Mouse (Mus musculus) G1E (cell line): ENCODE results near the gene Fam98c. TPM values are rescaled to one million over a fixed set of nuclear protein-coding genes. Genes with fewer than 3 reads are reported as not detected.

Experiments used
- ATAC-seq: 2 replicates; pipeline ENCODE4 v1.8.0; 2016; ENCODE audit warnings: mild to moderate bottlenecking; ENCODE audit not compliant: insufficient number of reproducible peaks, poor library complexity, low FRiP score, severe bottlenecking; ENCODE audit errors: extremely low read depth
- DNase-seq: peaks from one replicate; pipeline ENCODE4 v3.0.0; 2012; ENCODE audit warnings: low spot score
- H3K27me3 ChIP-seq: 2 replicates; pipeline ENCODE4 v1.6.1; 2012; ENCODE audit warnings: mild to moderate bottlenecking, low read length, inconsistent platforms; ENCODE audit not compliant: insufficient read depth
- H3K36me3 ChIP-seq: replicated peaks from 2 replicates; pipeline ENCODE3; 2012; ENCODE audit warnings: mild to moderate bottlenecking, inconsistent platforms
- H3K4me1 ChIP-seq: 2 replicates; pipeline ENCODE4 v1.6.1; 2012; ENCODE audit warnings: low read depth, low read length, inconsistent platforms, mixed read lengths; ENCODE audit not compliant: insufficient read depth
- H3K4me3 ChIP-seq: 2 replicates; pipeline ENCODE4 v1.5.1; 2012; ENCODE audit warnings: low read depth, mild to moderate bottlenecking, inconsistent platforms, low read length, moderate library complexity, mixed read lengths
- H3K9me3 ChIP-seq: replicated peaks from 2 replicates; pipeline ENCODE4 v1.6.1; 2012; ENCODE audit warnings: inconsistent platforms
- CTCF ChIP-seq: IDR thresholded peaks from 2 replicates; pipeline ENCODE4 v1.5.1; 2012; ENCODE audit warnings: low read depth, low read length, inconsistent platforms, mixed read lengths
- GATA1 ChIP-seq: IDR thresholded peaks from 2 replicates; pipeline ENCODE4 v1.6.1; 2012; ENCODE audit warnings: borderline replicate concordance, low read length, inconsistent platforms, mixed read lengths
- GATA2 ChIP-seq: IDR thresholded peaks from 2 replicates; pipeline ENCODE4 v1.6.1; 2012; ENCODE audit warnings: low read depth, low read length, inconsistent platforms, borderline replicate concordance
- POLR2AphosphoS5 ChIP-seq: IDR thresholded peaks from 2 replicates; pipeline ENCODE4 v1.6.1; 2012; ENCODE audit warnings: low read depth, low read length, inconsistent platforms; ENCODE audit not compliant: insufficient replicate concordance
- TAL1 ChIP-seq: conservative IDR thresholded peaks from 2 replicates; pipeline ENCODE4 v1.6.1; 2012; ENCODE audit warnings: low read depth, low read length, inconsistent platforms, mixed read lengths
- polyA plus RNA-seq: library from polyadenylated mRNA; stranded (reverse); fragments of >175 nt; gene quantifications from 2 replicates; pipeline ENCODE4 v1.2.3, GENCODE M21; 2012
- total RNA-seq, 2 experiments: library from RNA; stranded (forward) in 1 of 2; stranded (reverse) in 1 of 2; fragments of 200-1000 nt in 1 of 2; fragments of >200 nt in 1 of 2; fragmentation: Nextera tagmentation in 1 of 2; gene quantifications; 2 replicates each; pipeline ENCODE4 v1.2.3; 2014 to 2017

Gene Fam98c
- total and polyA plus RNA-seq, 3 experiments = 21.9 to 70.4 (median 33.9) TPM

DNA sequence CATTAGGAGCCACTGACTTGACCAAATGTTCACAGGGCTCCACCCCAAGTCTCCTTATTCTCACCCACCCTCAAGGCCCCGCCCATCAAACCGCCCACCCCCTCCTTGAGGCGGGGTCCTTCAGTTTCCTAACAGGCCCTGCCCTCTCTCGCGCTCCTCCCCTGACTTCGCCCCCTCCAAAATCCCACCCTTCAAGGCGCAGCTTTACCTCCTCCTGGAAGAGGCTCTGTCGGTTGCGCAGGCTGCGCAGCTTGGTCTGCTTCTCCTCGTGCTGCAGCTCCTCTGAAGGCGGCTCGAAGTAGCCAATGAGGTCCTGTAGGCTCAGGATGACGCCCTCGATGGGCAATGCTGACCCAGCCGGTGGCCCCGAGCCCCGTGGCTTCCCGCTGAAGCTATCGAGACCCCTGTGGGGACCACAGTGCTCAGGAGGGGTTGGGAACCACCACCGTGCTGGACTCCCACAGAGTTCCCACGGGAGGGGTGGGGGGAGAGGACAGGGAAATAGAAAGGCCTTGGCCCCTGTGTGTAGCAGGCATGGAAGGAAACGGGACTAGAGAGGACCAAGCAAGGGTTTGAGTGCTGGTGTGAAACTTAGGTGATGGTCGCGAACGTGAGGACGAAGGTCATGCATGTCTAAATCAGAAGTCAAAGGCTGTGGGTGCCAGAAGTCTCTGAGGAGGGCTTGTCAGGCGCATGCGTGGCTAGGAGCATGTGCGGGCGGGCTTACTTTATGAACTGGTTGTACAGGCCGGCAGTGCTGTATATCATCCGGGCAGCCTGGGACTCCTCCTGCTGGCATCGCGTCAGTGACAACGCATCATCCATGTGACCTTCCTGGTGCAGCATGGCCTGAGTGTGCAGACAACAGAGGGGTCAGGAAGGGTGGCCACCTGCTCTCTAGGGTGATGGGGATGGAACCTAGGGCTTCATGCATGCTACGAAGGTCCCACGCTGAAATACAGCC is 46.8 kb downstream of the Fam98c start:
- no peak for TF ChIP-seq TAL1
- TF ChIP-seq GATA1 = no peak
- TF ChIP-seq POLR2AphosphoS5 = no peak
- no peak for TF ChIP-seq GATA2
- TF ChIP-seq CTCF = no peak
- Histone ChIP-seq H3K9me3 (no peaks in the 10 kb centered on the region), H3K36me3 (no peaks in the 10 kb centered on the region), H3K4me3 (no peak overlapping the region), H3K4me1 (no peaks in the 10 kb centered on the region), H3K27me3 (peaks cover 9% of the 10 kb centered on the region)
- ATAC-seq = no peak
- no peak for DNase-seq

Other genes starting within 250 kb of the Fam98c start
- gene Actn4, start 193.9 kb downstream of the Fam98c start, total RNA-seq (2014; fragmentation: Nextera tagmentation) = 119 and 121 TPM in 2 replicates
- 28.1 and 30.3 TPM in 2 replicates for gene Actn4, start 193.9 kb downstream of the Fam98c start, total RNA-seq (2017)
- 259 and 260 TPM in 2 replicates for gene Actn4, start 193.9 kb downstream of the Fam98c start, polyA plus RNA-seq
- gene Eif3k, start 174.4 kb downstream of the Fam98c start, total RNA-seq (2014; fragmentation: Nextera tagmentation) = 280 and 322 TPM in 2 replicates
- 377 and 459 TPM in 2 replicates for gene Eif3k, start 174.4 kb downstream of the Fam98c start, total RNA-seq (2017)
- gene Eif3k, start 174.4 kb downstream of the Fam98c start, polyA plus RNA-seq = 91.7 and 199 TPM in 2 replicates
- gene Map4k1, start 174.2 kb downstream of the Fam98c start, total RNA-seq (2014; fragmentation: Nextera tagmentation) = 9.6 and 15.9 TPM in 2 replicates
- 9.1 and 16.1 TPM in 2 replicates for gene Map4k1, start 174.2 kb downstream of the Fam98c start, total RNA-seq (2017)
- gene Map4k1, start 174.2 kb downstream of the Fam98c start, polyA plus RNA-seq = 58.0 and 67.4 TPM in 2 replicates
- 0.30 and 0.73 TPM in 2 replicates for gene Ryr1, start 31.1 kb downstream of the Fam98c start, total RNA-seq (2014; fragmentation: Nextera tagmentation)
- gene Ryr1, start 31.1 kb downstream of the Fam98c start, total RNA-seq (2017) = 0.17 and 0.38 TPM in 2 replicates
- gene Ryr1, start 31.1 kb downstream of the Fam98c start, polyA plus RNA-seq = under 0.01 TPM in 2 replicates
- 4.3 and 5.8 TPM in 2 replicates for gene Rasgrp4, start 21.4 kb downstream of the Fam98c start, total RNA-seq (2014; fragmentation: Nextera tagmentation)
- gene Rasgrp4, start 21.4 kb downstream of the Fam98c start, total RNA-seq (2017) = 8.2 and 8.6 TPM in 2 replicates
- gene Rasgrp4, start 21.4 kb downstream of the Fam98c start, polyA plus RNA-seq = 3.0 and 4.3 TPM in 2 replicates
- not detected in 2 replicates for gene Ggn, start 14.0 kb upstream of the Fam98c start, total RNA-seq (2014; fragmentation: Nextera tagmentation)
- 0.22 TPM in 1 of 2 replicates, not detected in the other for gene Ggn, start 14.0 kb upstream of the Fam98c start, total RNA-seq (2017)
- 0.21 and 0.36 TPM in 2 replicates for gene Ggn, start 14.0 kb upstream of the Fam98c start, polyA plus RNA-seq
- 1.3 and 1.5 TPM in 2 replicates for gene Spred3, start 14.2 kb upstream of the Fam98c start, total RNA-seq (2014; fragmentation: Nextera tagmentation)
- gene Spred3, start 14.2 kb upstream of the Fam98c start, total RNA-seq (2017) = 0.41 and 0.44 TPM in 2 replicates
- gene Spred3, start 14.2 kb upstream of the Fam98c start, polyA plus RNA-seq = 0.21 and 0.23 TPM in 2 replicates
- gene Psmd8, start 24.5 kb upstream of the Fam98c start, total RNA-seq (2014; fragmentation: Nextera tagmentation) = 157 TPM in 2 replicates
- gene Psmd8, start 24.5 kb upstream of the Fam98c start, total RNA-seq (2017) = 187 and 209 TPM in 2 replicates
- 103 and 111 TPM in 2 replicates for gene Psmd8, start 24.5 kb upstream of the Fam98c start, polyA plus RNA-seq
- 3.0 and 12.0 TPM in 2 replicates for gene Catsperg1, start 57.8 kb upstream of the Fam98c start, total RNA-seq (2014; fragmentation: Nextera tagmentation)
- gene Catsperg1, start 57.8 kb upstream of the Fam98c start, total RNA-seq (2017) = 1.5 and 2.1 TPM in 2 replicates
- 0.04 and 0.06 TPM in 2 replicates for gene Catsperg1, start 57.8 kb upstream of the Fam98c start, polyA plus RNA-seq
- not detected in 2 replicates for gene Kcnk6, start 76.3 kb upstream of the Fam98c start, total RNA-seq (2014; fragmentation: Nextera tagmentation)
- gene Kcnk6, start 76.3 kb upstream of the Fam98c start, total RNA-seq (2017) = 0.12 TPM in 1 of 2 replicates, not detected in the other
- not detected in 2 replicates for gene Kcnk6, start 76.3 kb upstream of the Fam98c start, polyA plus RNA-seq
- gene Yif1b, start 82.1 kb upstream of the Fam98c start, total RNA-seq (2014; fragmentation: Nextera tagmentation) = 114 and 133 TPM in 2 replicates
- gene Yif1b, start 82.1 kb upstream of the Fam98c start, total RNA-seq (2017) = 27.8 and 31.3 TPM in 2 replicates
- 228 and 275 TPM in 2 replicates for gene Yif1b, start 82.1 kb upstream of the Fam98c start, polyA plus RNA-seq
- gene 2200002D01Rik, start 92.2 kb upstream of the Fam98c start, total RNA-seq (2014; fragmentation: Nextera tagmentation) = not detected in 2 replicates
- gene 2200002D01Rik, start 92.2 kb upstream of the Fam98c start, total RNA-seq (2017) = 0.12 and 0.22 TPM in 2 replicates
- gene 2200002D01Rik, start 92.2 kb upstream of the Fam98c start, polyA plus RNA-seq = not detected in 2 replicates
- 24.4 and 33.4 TPM in 2 replicates for gene Spint2, start 125.7 kb upstream of the Fam98c start, total RNA-seq (2014; fragmentation: Nextera tagmentation)
- 19.3 and 21.4 TPM in 2 replicates for gene Spint2, start 125.7 kb upstream of the Fam98c start, total RNA-seq (2017)
- gene Spint2, start 125.7 kb upstream of the Fam98c start, polyA plus RNA-seq = 102 and 138 TPM in 2 replicates
- not detected in 2 replicates for gene Ppp1r14a, start 133.1 kb upstream of the Fam98c start, total RNA-seq (2014; fragmentation: Nextera tagmentation)
- not detected in 2 replicates for gene Ppp1r14a, start 133.1 kb upstream of the Fam98c start, total RNA-seq (2017)
- 0.23 and 0.28 TPM in 2 replicates for gene Ppp1r14a, start 133.1 kb upstream of the Fam98c start, polyA plus RNA-seq
- gene Dpf1, start 147.7 kb upstream of the Fam98c start, total RNA-seq (2014; fragmentation: Nextera tagmentation) = 21.8 and 23.8 TPM in 2 replicates
- gene Dpf1, start 147.7 kb upstream of the Fam98c start, total RNA-seq (2017) = 6.8 and 9.4 TPM in 2 replicates
- 47.4 and 50.3 TPM in 2 replicates for gene Dpf1, start 147.7 kb upstream of the Fam98c start, polyA plus RNA-seq